Mouse (Mus musculus) kidney, embryonic 16.5 days (tissue): ENCODE data around the gene Ncor1. TPM values are rescaled to one million over a fixed set of nuclear protein-coding genes. Genes with fewer than 3 reads are reported as not detected.

Experiments
- ATAC-seq: fragments of 200-750 bp; cut with Nextera tagmentation; 2 replicates; pipeline ENCODE4 v1.8.0; 2017; ENCODE audit warnings: moderate TSS enrichment; ENCODE audit not compliant: low FRiP score, low TSS enrichment
- H3K27ac ChIP-seq: fragments of 300-500 bp; sonication (generic); 2 replicates; pipeline ENCODE4 v1.5.1; 2014; ENCODE audit warnings: low read length
- H3K27me3 ChIP-seq: fragments of 300-500 bp; sonication (generic); 2 replicates; pipeline ENCODE4 v1.6.1; 2014; ENCODE audit warnings: low read length, control low read depth, mixed read lengths; ENCODE audit not compliant: insufficient read depth
- H3K36me3 ChIP-seq: fragments of 300-500 bp; sonication (generic); 2 replicates; pipeline ENCODE4 v1.6.1; 2014; ENCODE audit warnings: low read length, control low read depth, mixed read lengths; ENCODE audit not compliant: insufficient read depth
- H3K4me1 ChIP-seq: fragments of 300-500 bp; sonication (generic); 2 replicates; pipeline ENCODE4 v1.6.1; 2014; ENCODE audit warnings: low read length, control low read depth, mixed read lengths; ENCODE audit not compliant: insufficient read depth
- H3K4me2 ChIP-seq: fragments of 300-500 bp; sonication (generic); replicated peaks from 2 replicates; pipeline ENCODE4 v1.6.1; 2014; ENCODE audit warnings: low read depth, low read length
- H3K4me3 ChIP-seq: fragments of 300-500 bp; sonication (generic); 2 replicates; pipeline ENCODE4 v1.5.1; 2014; ENCODE audit warnings: mild to moderate bottlenecking, low read length
- H3K9ac ChIP-seq: fragments of 300-500 bp; sonication (generic); replicated peaks from 2 replicates; pipeline ENCODE4 v1.6.1; 2014; ENCODE audit warnings: low read length
- H3K9me3 ChIP-seq: fragments of 300-500 bp; sonication (generic); 2 replicates; pipeline ENCODE4 v1.6.1; 2016; ENCODE audit warnings: low read length, control low read depth
- whole genome bisulfite sequencing: fragments of 180-500 bp; shearing (Covaris S2); extraction: QIAGEN DNeasy Blood & Tissue Kit; methylation state at CpG from one replicate; pipeline ENCODE4 v1.1.7; 2014; 5-methylcytosine and 5-hydroxymethylcytosine counted together
- polyA plus RNA-seq: library from polyadenylated mRNA; unstranded; fragments of >200 nt; fragmentation: Nextera tagmentation; extraction: Ambion mirVana; gene quantifications from 2 replicates; pipeline ENCODE4 v1.2.1, GENCODE M21; 2015

Ncor1 gene
- polyA plus RNA-seq, 1 experiment from 2014 or later: 102 TPM

DNA sequence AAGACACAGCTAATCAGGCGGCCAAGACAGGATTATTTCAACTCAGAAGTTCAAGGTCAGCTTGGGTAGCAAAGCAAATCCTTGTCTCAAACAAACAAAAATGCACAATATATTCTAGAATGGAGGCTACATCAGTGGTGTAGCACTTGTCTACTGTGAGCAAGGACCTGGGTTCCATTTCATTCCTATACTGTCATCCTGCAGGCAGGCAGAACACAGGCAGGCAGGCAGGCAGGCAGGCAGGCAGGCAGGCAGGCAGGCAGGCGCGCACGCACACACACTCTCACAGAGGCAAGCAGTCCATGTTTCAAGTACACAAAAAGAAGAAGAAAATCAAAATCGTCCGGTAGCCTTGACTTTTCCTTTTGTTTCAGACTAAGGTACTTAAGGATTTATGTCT is 9.4 kb downstream of the Ncor1 start:
- H3K27ac ChIP-seq: no peak overlapping the region
- no peaks in the 10 kb centered on the region for H3K9me3 ChIP-seq
- WGBS: 89% methylated on average over 6 of the region's 6 CpGs
- ATAC-seq: no peak
- H3K4me3 ChIP-seq: no peak overlapping the region
- H3K4me1 ChIP-seq: no peaks in the 10 kb centered on the region
- H3K36me3 ChIP-seq: peaks cover 15% of the 10 kb centered on the region; the same call in 1 of the 2 replicates
- no peak overlapping the region for H3K4me2 ChIP-seq
- no peak overlapping the region for H3K9ac ChIP-seq
- no peaks in the 10 kb centered on the region for H3K27me3 ChIP-seq

DNA sequence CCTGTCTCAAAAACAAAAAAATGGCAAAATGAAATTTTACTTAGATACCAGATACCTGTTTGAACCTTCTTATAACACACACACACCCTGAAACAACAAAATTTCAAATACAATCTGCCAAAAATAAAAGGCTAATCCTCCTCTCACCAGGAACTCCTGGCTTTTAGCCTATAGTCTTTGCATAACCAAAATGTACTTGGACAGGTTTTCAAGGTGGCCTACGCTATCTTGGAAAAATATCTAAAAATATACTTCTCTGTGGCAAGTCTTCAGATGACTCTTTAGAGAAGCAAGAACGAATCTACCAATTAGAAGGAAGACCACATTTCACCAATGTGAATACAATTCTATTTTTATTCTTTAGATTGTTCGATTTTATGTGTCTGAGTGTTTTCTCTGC is 12.5 kb downstream of the Ncor1 start:
- H3K4me2 ChIP-seq: no peak overlapping the region
- H3K4me3 ChIP-seq: no peak overlapping the region
- peaks cover 18% of the 10 kb centered on the region; the same call in 1 of the 2 replicates for H3K36me3 ChIP-seq
- ATAC-seq: no peak
- no peak overlapping the region for H3K27ac ChIP-seq
- no peaks in the 10 kb centered on the region for H3K27me3 ChIP-seq
- no peak overlapping the region for H3K9ac ChIP-seq
- no peaks in the 10 kb centered on the region for H3K9me3 ChIP-seq
- WGBS: 98% methylated on average over 3 of the region's 3 CpGs
- 0 out of 2 replicates have a peak, but pooled peaks cover 3% of the 10 kb centered on the region for H3K4me1 ChIP-seq

DNA sequence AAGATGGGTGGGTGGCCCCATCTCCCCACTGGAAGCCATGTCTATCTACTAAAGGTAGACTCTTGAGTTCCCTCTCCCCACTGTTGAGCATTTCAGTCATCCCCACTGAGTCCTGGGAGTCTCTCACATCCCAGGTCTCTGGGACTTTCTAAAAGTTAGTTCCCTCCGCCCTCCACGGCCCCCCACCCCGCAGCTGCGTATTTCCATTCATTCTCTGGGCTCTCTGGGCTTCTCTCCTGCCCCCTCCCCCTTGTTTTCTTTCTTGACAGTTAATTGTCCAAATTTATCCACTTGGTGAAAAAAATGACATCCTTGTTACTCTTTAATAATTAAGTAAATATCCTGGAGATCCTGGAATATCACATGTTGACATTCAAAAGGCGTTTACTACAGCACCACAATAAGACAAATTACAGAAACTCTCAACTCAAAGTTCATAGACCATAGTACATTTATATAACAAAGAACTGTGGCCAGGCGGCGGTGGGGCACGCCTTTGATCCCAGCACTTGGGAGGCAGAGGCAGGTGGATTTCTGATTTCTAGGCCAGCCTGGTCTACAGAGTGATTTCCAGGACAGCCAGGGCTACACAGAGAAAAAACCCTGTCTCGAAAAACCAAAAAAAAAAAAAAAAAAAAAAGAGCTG is 17.5 kb downstream of the Ncor1 start:
- Histone ChIP-seq H3K9me3 (no peaks in the 10 kb centered on the region), H3K36me3 (peaks cover 17% of the 10 kb centered on the region; the same call in 1 of the 2 replicates), H3K4me3 (no peak overlapping the region), H3K4me2 (no peak overlapping the region), H3K27me3 (no peaks in the 10 kb centered on the region), H3K4me1 (0 out of 2 replicates have a peak, but pooled peaks cover 3% of the 10 kb centered on the region), H3K27ac (no peak overlapping the region), H3K9ac (no peak overlapping the region)
- ATAC-seq: no peak
- 95% methylated on average over 9 of the region's 9 CpGs for WGBS

GRCm38 (mm10) chr11:62432211-62432610 is 26.1 kb downstream of the Ncor1 start:
- Histone ChIP-seq H3K9ac (no peak overlapping the region), H3K4me1 (no peaks in the 10 kb centered on the region), H3K4me3 (no peak overlapping the region), H3K27ac (no peak overlapping the region), H3K36me3 (peaks cover 30% of the 10 kb centered on the region), H3K9me3 (no peaks in the 10 kb centered on the region), H3K4me2 (no peak overlapping the region), H3K27me3 (no peaks in the 10 kb centered on the region)
- 67% methylated on average over 2 of the region's 2 CpGs for WGBS
- no peak for ATAC-seq

DNA sequence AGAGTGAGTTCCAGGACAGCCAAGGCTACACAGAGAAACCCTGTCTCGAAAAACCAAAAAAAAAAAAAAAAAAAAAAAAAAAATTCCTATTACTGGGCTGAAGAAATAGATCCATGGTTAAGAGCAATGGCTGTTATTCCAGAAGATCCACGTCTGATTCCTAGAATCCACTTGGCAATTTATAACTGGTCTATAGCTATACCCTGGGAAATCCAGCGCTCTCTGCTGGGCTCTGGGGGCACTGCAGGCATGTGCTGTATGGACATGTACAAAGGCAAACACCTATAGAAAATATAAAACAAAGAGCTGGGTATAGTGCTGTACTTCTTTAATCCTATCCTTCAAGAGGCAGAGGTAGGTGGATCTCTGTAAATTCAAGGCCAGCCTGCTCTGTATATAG is 31.2 kb downstream of the Ncor1 start:
- no peaks in the 10 kb centered on the region for H3K27me3 ChIP-seq
- no peak overlapping the region for H3K27ac ChIP-seq
- H3K4me1 ChIP-seq: no peaks in the 10 kb centered on the region
- 89% methylated on average over 2 of the region's 3 CpGs for WGBS
- H3K4me3 ChIP-seq: no peak overlapping the region
- no peak overlapping the region for H3K9ac ChIP-seq
- H3K4me2 ChIP-seq: no peak overlapping the region
- H3K36me3 ChIP-seq: peaks cover 22% of the 10 kb centered on the region
- no peak for ATAC-seq
- no peaks in the 10 kb centered on the region for H3K9me3 ChIP-seq

DNA sequence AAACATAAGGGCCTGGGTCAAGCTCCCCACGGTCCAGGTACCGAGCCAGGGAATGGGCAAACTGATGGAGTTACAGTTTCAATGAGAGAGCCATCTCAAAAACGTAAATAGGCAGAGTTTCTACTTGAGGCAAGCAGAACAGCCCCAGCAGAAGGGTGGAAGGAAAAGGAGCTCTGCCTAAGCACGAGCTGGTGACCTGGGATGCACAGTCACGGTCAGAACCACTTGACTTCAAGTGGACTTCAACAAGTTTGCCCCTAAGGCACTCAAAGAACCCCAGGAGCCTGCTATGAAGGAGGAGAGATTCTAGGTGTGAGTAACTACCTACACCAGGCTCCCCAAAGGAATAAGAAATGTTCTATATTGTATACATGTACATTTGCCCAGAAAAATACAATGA is 32.1 kb downstream of the Ncor1 start:
- H3K36me3 ChIP-seq: peaks cover 22% of the 10 kb centered on the region
- no peak for ATAC-seq
- H3K9me3 ChIP-seq: no peaks in the 10 kb centered on the region
- no peak overlapping the region for H3K27ac ChIP-seq
- no peak overlapping the region for H3K4me3 ChIP-seq
- no peaks in the 10 kb centered on the region for H3K4me1 ChIP-seq
- H3K9ac ChIP-seq: no peak overlapping the region
- H3K27me3 ChIP-seq: no peaks in the 10 kb centered on the region
- no peak overlapping the region for H3K4me2 ChIP-seq
- WGBS: 76% methylated on average over 5 of the region's 5 CpGs

- Histone ChIP-seq H3K36me3 (peaks cover 20% of the 10 kb centered on the region), H3K9ac (no peak overlapping the region), H3K4me3 (no peak overlapping the region), H3K9me3 (no peaks in the 10 kb centered on the region), H3K27me3 (no peaks in the 10 kb centered on the region), H3K4me2 (no peak overlapping the region), H3K27ac (no peak overlapping the region), H3K4me1 (no peaks in the 10 kb centered on the region)
- 76% methylated on average over 2 of the region's 2 CpGs for WGBS
- no peak for ATAC-seq
Measured at GRCm38 (mm10) chr11:62424525-62424924, 33.8 kb downstream of the Ncor1 start.

DNA sequence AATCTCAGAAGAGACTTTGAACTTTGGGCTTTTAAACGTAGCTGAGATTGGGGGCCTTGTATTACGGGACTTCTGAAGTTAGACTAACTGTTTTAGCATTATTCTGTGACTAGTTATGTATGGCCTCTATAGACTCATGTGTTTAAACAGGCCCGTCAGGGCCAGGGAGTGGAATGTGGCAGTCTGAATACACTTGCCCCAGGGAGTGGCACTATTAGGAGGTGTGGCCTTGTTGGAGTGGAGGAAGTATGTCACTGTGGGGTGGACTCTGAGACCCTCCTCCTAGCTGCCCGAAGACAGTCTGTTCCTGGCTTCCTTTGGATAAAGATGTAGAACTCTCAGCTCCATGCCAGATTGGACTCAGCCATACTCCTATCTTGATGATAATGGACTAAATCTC is 43.3 kb downstream of the Ncor1 start:
- Histone ChIP-seq H3K27ac (no peak overlapping the region), H3K4me2 (no peak overlapping the region), H3K36me3 (peaks cover 35% of the 10 kb centered on the region), H3K9me3 (no peaks in the 10 kb centered on the region), H3K4me1 (no peaks in the 10 kb centered on the region), H3K9ac (no peak overlapping the region), H3K27me3 (no peaks in the 10 kb centered on the region), H3K4me3 (no peak overlapping the region)
- WGBS: 89% methylated on average over 4 of the region's 4 CpGs
- ATAC-seq: no peak

DNA sequence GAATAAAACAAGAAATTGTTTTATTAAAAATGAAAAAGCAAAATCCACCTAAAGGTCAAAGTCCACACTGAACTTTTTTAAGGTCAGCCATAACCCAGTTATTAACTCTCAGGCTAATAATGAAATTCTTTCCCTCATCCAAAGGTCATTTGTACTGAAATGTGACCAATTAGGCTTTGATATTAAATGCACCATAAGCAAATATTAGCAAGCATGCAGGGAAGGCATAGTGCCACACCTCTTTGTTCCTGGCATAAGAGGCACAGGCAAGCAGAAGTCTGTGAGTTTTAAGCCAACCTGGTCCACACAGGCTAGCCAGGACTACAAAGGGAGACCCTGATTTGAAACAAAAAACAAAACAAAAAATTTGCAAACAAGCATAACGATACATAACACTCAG is 48.7 kb downstream of the Ncor1 start:
- H3K27me3 ChIP-seq: no peaks in the 10 kb centered on the region
- no peak overlapping the region for H3K27ac ChIP-seq
- H3K4me1 ChIP-seq: no peaks in the 10 kb centered on the region
- H3K36me3 ChIP-seq: peaks cover 22% of the 10 kb centered on the region
- H3K9ac ChIP-seq: no peak overlapping the region
- ATAC-seq: no peak
- WGBS: 93% methylated on average over 1 of the region's 1 CpGs
- H3K4me2 ChIP-seq: no peak overlapping the region
- H3K9me3 ChIP-seq: no peaks in the 10 kb centered on the region
- H3K4me3 ChIP-seq: no peak overlapping the region

DNA sequence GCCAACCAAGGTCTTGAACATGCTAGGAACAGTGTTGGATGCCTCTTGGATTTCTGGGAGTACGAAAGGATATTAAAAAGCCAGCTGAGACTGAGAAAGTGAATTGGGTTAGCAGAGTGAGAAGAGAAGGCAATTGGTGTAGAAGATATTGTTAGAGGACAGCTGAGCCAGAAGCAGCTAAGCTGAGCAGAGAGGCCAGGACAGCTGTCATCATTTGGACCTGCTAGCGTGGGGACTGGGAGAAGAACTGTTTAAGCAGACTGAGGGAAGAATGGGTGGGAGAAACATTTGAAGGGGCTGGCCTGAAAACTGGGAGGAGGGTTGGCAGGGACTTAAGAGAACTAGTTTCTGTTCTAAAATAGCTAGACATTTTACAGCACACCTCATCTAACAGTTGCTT is 49.5 kb downstream of the Ncor1 start:
- ATAC-seq: no peak
- Histone ChIP-seq H3K4me3 (no peak overlapping the region), H3K9me3 (no peaks in the 10 kb centered on the region), H3K4me2 (no peak overlapping the region), H3K36me3 (peaks cover 16% of the 10 kb centered on the region), H3K27me3 (no peaks in the 10 kb centered on the region), H3K27ac (no peak overlapping the region), H3K9ac (no peak overlapping the region), H3K4me1 (no peaks in the 10 kb centered on the region)
- WGBS: 97% methylated on average over 2 of the region's 2 CpGs
